Mouse (Mus musculus) left cerebral cortex, postnatal 4 days (tissue): Measurements from ENCODE around the gene Mvd. TPM values are rescaled to one million over a fixed set of nuclear protein-coding genes. Genes with fewer than 3 reads are reported as not detected.
A peak's percentile ranks its signal among the peaks of the same experiment; 100 is the strongest.

Experiments
- DNase-seq: peaks from one replicate; pipeline ENCODE4 v3.0.0-alpha.2; 2022
- intact Hi-C: fragments of 180-260 bp; cut with DNase I; formaldehyde crosslinking; loops from one replicate; pipeline ENCODE4 v1.15.1; 2025
- total RNA-seq, 2 experiments: library from RNA; stranded (reverse); gene quantifications; 2 replicates each; pipeline ENCODE4 v1.2.3; 2021

Mvd gene
- 10 to 100 TPM; 68.7 to 78.2 TPM for total RNA-seq

- intact Hi-C loops: no loop called here
- peak; percentile 99 for DNase-seq
Measured at GRCm38 (mm10) chr8:122443262-122444006, at the start of gene Mvd. Gene Mvd, minus strand, starts transcription at chr8:122443422.

GRCm38 (mm10) chr8:122488387-122488786, 45.2 kb upstream of the Mvd start:
- DNase-seq: peak; percentile 73
- intact Hi-C loops: no loop called here

GRCm38 (mm10) chr8:122484831-122485230, 41.6 kb upstream of the Mvd start:
- intact Hi-C loops: no loop called here

GRCm38 (mm10) chr8:122483877-122484276, 40.7 kb upstream of the Mvd start:
- intact Hi-C loops: no loop called here
- no peak for DNase-seq

More at GRCm38 (mm10) chr8:122484831-122485230, 41.6 kb upstream of the Mvd start:
- no peak for DNase-seq

GRCm38 (mm10) chr8:122482448-122482847, 39.2 kb upstream of the Mvd start:
- no peak for DNase-seq
- intact Hi-C loops: no loop called here

- DNase-seq: peak; percentile 95
- intact Hi-C loops: no loop called here
Measured at GRCm38 (mm10) chr8:122475580-122476320, 32.5 kb upstream of the Mvd start, which contains the start of the genes Rnf166 and Ctu2. Gene Rnf166, minus strand, starts transcription at chr8:122476064. Gene Ctu2, plus strand, starts transcription at chr8:122476143.

- DNase-seq: peak; percentile 61
- intact Hi-C loops: no loop called here
Measured at GRCm38 (mm10) chr8:122474951-122475560, 31.8 kb upstream of the Mvd start.

GRCm38 (mm10) chr8:122473911-122474421, 30.7 kb upstream of the Mvd start:
- no peak for DNase-seq
- intact Hi-C loops: no loop called here

- DNase-seq: no peak
- intact Hi-C loops: no loop called here
Measured at GRCm38 (mm10) chr8:122470691-122471090, 27.5 kb upstream of the Mvd start.

GRCm38 (mm10) chr8:122469965-122470364, 26.7 kb upstream of the Mvd start:
- no peak for DNase-seq
- intact Hi-C loops: no loop called here

GRCm38 (mm10) chr8:122469407-122469806, 26.2 kb upstream of the Mvd start:
- intact Hi-C loops: no loop called here
- no peak for DNase-seq

- no peak for DNase-seq
- intact Hi-C loops: no loop called here
Measured at GRCm38 (mm10) chr8:122467816-122468215, 24.6 kb upstream of the Mvd start.

GRCm38 (mm10) chr8:122464985-122465384, 21.8 kb upstream of the Mvd start:
- intact Hi-C loops: no loop called here
- DNase-seq: no peak

- intact Hi-C loops: no loop called here
Measured at GRCm38 (mm10) chr8:122463651-122464640, 20.7 kb upstream of the Mvd start.

GRCm38 (mm10) chr8:122462510-122462909, 19.3 kb upstream of the Mvd start:
- intact Hi-C loops: no loop called here
- no peak for DNase-seq

More at GRCm38 (mm10) chr8:122463651-122464640, 20.7 kb upstream of the Mvd start:
- no peak for DNase-seq

- no peak for DNase-seq
- intact Hi-C loops: no loop called here
Measured at GRCm38 (mm10) chr8:122461473-122462148, 18.4 kb upstream of the Mvd start.

GRCm38 (mm10) chr8:122460524-122461472, 17.6 kb upstream of the Mvd start, which contains the start of gene Snai3:
Gene Snai3, minus strand, starts transcription at chr8:122460733.
- DNase-seq: no peak
- intact Hi-C loops: no loop called here

GRCm38 (mm10) chr8:122459990-122460389, 16.8 kb upstream of the Mvd start:
- intact Hi-C loops: no loop called here
- DNase-seq: no peak
